Mouse (Mus musculus) limb, embryonic 12.5 days (tissue): Measurements from ENCODE around the gene Ssxb10. TPM values are rescaled to one million over a fixed set of nuclear protein-coding genes. Genes with fewer than 3 reads are reported as not detected.
"Not testable (repeated sequence)": the region's sequence is repeated elsewhere in the genome, so short reads cannot be mapped to it uniquely, and the experiment has no call there.

Experiments
- ATAC-seq: fragments of 200-750 bp; cut with Nextera tagmentation; 2 replicates; pipeline ENCODE4 v1.8.0; 2017; ENCODE audit warnings: low read depth, moderate TSS enrichment; ENCODE audit not compliant: insufficient number of reproducible peaks, insufficient read depth, low FRiP score, low TSS enrichment
- H3K27ac ChIP-seq: fragments of 300-500 bp; sonication (generic); 2 replicates; pipeline ENCODE4 v1.5.1; 2016; ENCODE audit warnings: mild to moderate bottlenecking, moderate library complexity
- H3K27me3 ChIP-seq: fragments of 300-500 bp; sonication (generic); 2 replicates; pipeline ENCODE4 v1.6.1; 2016; ENCODE audit warnings: mild to moderate bottlenecking, moderate library complexity
- H3K36me3 ChIP-seq: fragments of 300-500 bp; sonication (generic); 2 replicates; pipeline ENCODE4 v1.6.1; 2016; ENCODE audit warnings: mild to moderate bottlenecking, moderate library complexity
- H3K4me1 ChIP-seq: fragments of 300-500 bp; sonication (generic); replicated peaks from 2 replicates; pipeline ENCODE4 v1.6.1; 2016
- H3K4me2 ChIP-seq: fragments of 300-500 bp; sonication (generic); 2 replicates; pipeline ENCODE4 v1.6.1; 2016; ENCODE audit warnings: mild to moderate bottlenecking, moderate library complexity
- H3K4me3 ChIP-seq: fragments of 300-500 bp; sonication (generic); replicated peaks from 2 replicates; pipeline ENCODE4 v1.5.1; 2016; ENCODE audit warnings: mild to moderate bottlenecking
- H3K9ac ChIP-seq: fragments of 300-500 bp; sonication (generic); replicated peaks from 2 replicates; pipeline ENCODE4 v1.6.1; 2016; ENCODE audit warnings: mild to moderate bottlenecking, moderate library complexity
- H3K9me3 ChIP-seq: fragments of 300-500 bp; sonication (generic); 2 replicates; pipeline ENCODE4 v1.6.1; 2016; ENCODE audit warnings: mild to moderate bottlenecking, moderate library complexity
- WGBS: fragments of 180-500 bp; shearing (Covaris S2); methylation state at CpG from one replicate; pipeline ENCODE4 v1.1.7; 2016; 5-methylcytosine and 5-hydroxymethylcytosine counted together
- polyA plus RNA-seq: library from polyadenylated mRNA; unstranded; fragments of >200 nt; fragmentation: Nextera tagmentation; extraction: Ambion mirVana; gene quantifications from 2 replicates; pipeline ENCODE4 v1.2.1, GENCODE M21; 2016

The Ssxb10 gene
- not detected in 2 replicates for polyA plus RNA-seq

DNA sequence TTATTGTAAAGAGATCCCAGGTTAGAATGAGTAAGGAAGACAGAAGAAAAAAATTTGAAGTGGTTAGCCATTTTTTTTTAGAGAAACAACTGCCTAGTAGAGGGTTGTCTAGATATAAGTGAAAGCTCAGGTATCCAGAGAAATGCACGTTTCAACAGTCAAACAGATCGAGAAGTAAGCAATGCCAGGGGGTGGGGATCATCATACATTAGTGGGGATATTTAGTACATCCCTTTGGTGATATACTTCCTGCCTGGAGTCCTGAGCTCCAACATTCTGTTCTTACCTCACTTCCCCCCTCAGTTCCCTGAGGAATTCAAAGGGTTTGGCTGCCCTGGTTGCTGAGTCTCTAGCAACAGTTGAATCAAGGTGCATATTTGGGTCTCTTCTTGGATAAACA, at the start of gene Ssxb10:
Gene Ssxb10 (plus strand): TSS at position 301 of the 400 bp plus-strand sequence.
- no peak for ATAC-seq
- WGBS = 65% methylated on average over 2 of the region's 2 CpGs

DNA sequence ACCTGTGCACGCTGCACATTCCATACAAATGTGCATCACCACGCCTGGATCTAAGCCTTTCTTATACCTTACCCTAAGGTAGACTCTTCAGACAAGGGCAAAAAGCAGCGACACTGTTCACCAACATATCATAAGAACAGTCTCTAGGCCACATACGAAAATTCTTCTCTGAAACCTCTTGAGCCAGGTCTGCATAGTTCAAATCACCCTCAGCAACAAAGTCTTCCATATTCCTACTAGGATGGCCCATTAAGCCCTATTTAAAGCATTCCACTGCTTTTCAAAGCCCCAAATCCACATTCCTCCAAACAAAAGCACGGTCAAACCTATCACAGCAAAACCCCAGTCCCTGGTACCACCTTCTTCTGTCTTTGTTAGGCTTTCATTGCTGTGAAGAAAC, 38.6 kb upstream of the Ssxb10 start:
- no peak for ATAC-seq
- no peak overlapping the region for H3K9ac ChIP-seq
- 78% methylated on average over 5 of the region's 5 CpGs for WGBS

More for the DNA sequence above, at the start of gene Ssxb10:
- Histone ChIP-seq H3K4me3 (no peak within 1 kb of the TSS), H3K4me2 (no peak within 1 kb of the TSS), H3K9me3 (peaks cover 17% of the 10 kb centered on the region), H3K27me3 (no peaks in the 10 kb centered on the region), H3K9ac (no peak within 1 kb of the TSS), H3K27ac (no peak within 1 kb of the TSS), H3K36me3 (no peaks in the 10 kb centered on the region), H3K4me1 (no peaks in the 10 kb centered on the region)

DNA sequence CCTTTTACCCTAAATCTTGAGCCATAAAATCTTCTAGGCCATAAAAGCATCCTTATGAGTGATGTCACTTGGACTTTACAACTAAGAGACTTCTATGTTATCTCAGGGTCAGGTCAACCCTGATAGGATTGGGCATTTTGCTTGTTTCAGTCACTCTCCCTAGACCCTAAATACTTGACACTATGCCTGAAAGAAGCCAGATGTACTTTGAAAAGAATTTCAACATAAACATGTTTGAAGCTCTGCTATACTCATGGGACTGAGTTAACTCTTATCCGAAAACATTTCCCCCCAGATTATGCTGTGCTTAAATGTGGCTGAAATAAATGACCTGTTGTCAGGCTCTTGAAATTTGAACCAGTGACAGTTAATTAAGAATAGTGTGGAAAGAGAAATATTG, 17.9 kb upstream of the Ssxb10 start:
- Histone ChIP-seq H3K4me1 (no peaks in the 10 kb centered on the region), H3K36me3 (no peaks in the 10 kb centered on the region), H3K4me2 (no peak overlapping the region), H3K4me3 (no peak overlapping the region), H3K27ac (no peak overlapping the region), H3K27me3 (no peaks in the 10 kb centered on the region), H3K9me3 (no peaks in the 10 kb centered on the region), H3K9ac (no peak overlapping the region)
- WGBS = 48% methylated on average over 1 of the region's 1 CpGs
- no peak for ATAC-seq

More for the DNA sequence above, 38.6 kb upstream of the Ssxb10 start:
- Histone ChIP-seq H3K4me3 (no peak overlapping the region), H3K4me1 (no peaks in the 10 kb centered on the region), H3K27ac (no peak overlapping the region), H3K36me3 (no peaks in the 10 kb centered on the region), H3K4me2 (no peak overlapping the region), H3K27me3 (no peaks in the 10 kb centered on the region), H3K9me3 (no peaks in the 10 kb centered on the region)

DNA sequence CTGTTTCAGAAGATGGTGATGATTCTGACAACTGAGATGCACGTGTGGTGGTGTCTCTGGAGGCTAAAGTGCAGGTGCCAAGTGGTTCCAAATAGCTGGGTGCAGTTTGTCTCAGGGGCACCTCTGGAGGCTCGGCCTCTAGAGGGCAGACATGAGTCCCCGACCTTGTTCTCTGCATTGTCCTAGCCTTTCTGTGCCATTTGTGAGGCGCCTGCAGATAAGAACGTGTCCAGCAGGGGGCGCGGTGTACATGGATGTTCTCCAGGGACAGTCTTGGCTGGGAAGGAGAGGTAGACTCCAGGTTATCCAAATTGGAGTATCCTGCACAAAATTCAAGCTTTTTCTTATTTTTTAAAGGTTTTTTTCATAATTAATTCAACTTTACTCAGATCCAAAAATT, 12.3 kb upstream of the Ssxb10 start:
- WGBS = 9% methylated on average over 7 of the region's 7 CpGs
- not testable (repeated sequence) for ATAC-seq

DNA sequence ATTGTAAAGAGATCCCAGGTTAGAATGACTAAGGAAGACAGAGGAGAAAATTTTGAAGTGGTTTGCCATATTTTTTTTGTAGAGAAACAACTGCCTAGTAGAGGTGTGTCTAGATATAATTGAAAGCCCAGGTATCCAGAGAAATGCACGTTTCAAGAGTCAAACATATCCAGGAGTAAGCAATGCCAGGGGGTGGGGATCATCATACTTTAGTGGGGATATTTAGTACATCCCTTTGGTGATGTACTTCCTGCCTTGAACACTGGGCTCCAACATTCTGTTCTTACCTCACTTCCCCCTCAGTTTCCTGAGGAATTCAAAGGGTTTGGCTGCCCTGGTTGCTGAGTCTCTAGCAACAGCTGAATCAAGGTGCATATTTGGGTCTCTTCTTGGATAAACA, 39.5 kb downstream of the Ssxb10 start, which contains the start of gene Ssxb9:
Gene Ssxb9 (plus strand): TSS at position 301 of the 400 bp plus-strand sequence.
- not testable (repeated sequence) for H3K9ac ChIP-seq, H3K4me3 ChIP-seq, H3K4me2 ChIP-seq, H3K36me3 ChIP-seq, H3K4me1 ChIP-seq, ATAC-seq, H3K27ac ChIP-seq, H3K9me3 ChIP-seq, H3K27me3 ChIP-seq
- 14% methylated on average over 1 of the region's 1 CpGs for WGBS

More for the DNA sequence above, 12.3 kb upstream of the Ssxb10 start:
- H3K36me3 ChIP-seq, H3K4me1 ChIP-seq, H3K27ac ChIP-seq, H3K4me2 ChIP-seq, H3K9me3 ChIP-seq, H3K27me3 ChIP-seq, H3K4me3 ChIP-seq, H3K9ac ChIP-seq: not testable (repeated sequence)

Other genes starting within 250 kb of the Ssxb10 start
- 0.10 and 0.31 TPM in 2 replicates for gene Was, start 236.9 kb upstream of the Ssxb10 start, polyA plus RNA-seq
- 20.5 and 20.9 TPM in 2 replicates for gene Wdr13, start 194.5 kb upstream of the Ssxb10 start, polyA plus RNA-seq
- gene Rbm3, start 181.5 kb upstream of the Ssxb10 start, polyA plus RNA-seq = 531 and 573 TPM in 2 replicates
- gene Tbc1d25, start 151.2 kb upstream of the Ssxb10 start, polyA plus RNA-seq = 13.8 and 14.6 TPM in 2 replicates
- 23.3 and 28.2 TPM in 2 replicates for gene Ebp, start 133.9 kb upstream of the Ssxb10 start, polyA plus RNA-seq
- 11.4 and 13.2 TPM in 2 replicates for gene Porcn, start 120.9 kb upstream of the Ssxb10 start, polyA plus RNA-seq
- gene Ftsj1, start 75.0 kb upstream of the Ssxb10 start, polyA plus RNA-seq = 47.6 and 49.2 TPM in 2 replicates
- gene Slc38a5, start 56.3 kb upstream of the Ssxb10 start, polyA plus RNA-seq = 1.0 and 1.4 TPM in 2 replicates
- gene Ssxb9, start 39.6 kb downstream of the Ssxb10 start, polyA plus RNA-seq = not detected in 2 replicates
- not detected in 2 replicates for gene Ssxb1, start 85.9 kb downstream of the Ssxb10 start, polyA plus RNA-seq
- gene Ssxb2, start 134.3 kb downstream of the Ssxb10 start, polyA plus RNA-seq = not detected in 2 replicates
- gene Gm14459, start 197.5 kb downstream of the Ssxb10 start, polyA plus RNA-seq = not detected in 2 replicates
- gene Ssxb6, start 220.8 kb downstream of the Ssxb10 start, polyA plus RNA-seq = not detected in 2 replicates